Mouse (Mus musculus) frontal cortex, postnatal 36 days (tissue): Measurements from ENCODE around the gene Fam129b.

Source experiments
- DNase-seq, 2 experiments: peaks; one replicate each; pipeline ENCODE4 v3.0.0; 2022; ENCODE audit warnings: low spot score in 2 of 2

Fam129b gene

GRCm38 (mm10) chr2:32965511-32966183, 89.7 kb downstream of the Fam129b start:
- no peak for DNase-seq

GRCm38 (mm10) chr2:32966184-32966688, 90.3 kb downstream of the Fam129b start:
- no peak for DNase-seq

- DNase-seq = peak; percentile 86 to 93
Measured at GRCm38 (mm10) chr2:32966689-32967631, 91.0 kb downstream of the Fam129b start.

GRCm38 (mm10) chr2:32968024-32968614, 92.2 kb downstream of the Fam129b start:
- no peak for DNase-seq

- DNase-seq = peak in 1 of 2 experiments; percentile 66
Measured at GRCm38 (mm10) chr2:32969326-32969725, 93.4 kb downstream of the Fam129b start.

GRCm38 (mm10) chr2:32971235-32971634, 95.3 kb downstream of the Fam129b start:
- no peak for DNase-seq

GRCm38 (mm10) chr2:32974216-32974615, 98.3 kb downstream of the Fam129b start:
- no peak for DNase-seq
